ENCODE assay signal across 8 mouse cellular contexts in the genomic region with DNA sequence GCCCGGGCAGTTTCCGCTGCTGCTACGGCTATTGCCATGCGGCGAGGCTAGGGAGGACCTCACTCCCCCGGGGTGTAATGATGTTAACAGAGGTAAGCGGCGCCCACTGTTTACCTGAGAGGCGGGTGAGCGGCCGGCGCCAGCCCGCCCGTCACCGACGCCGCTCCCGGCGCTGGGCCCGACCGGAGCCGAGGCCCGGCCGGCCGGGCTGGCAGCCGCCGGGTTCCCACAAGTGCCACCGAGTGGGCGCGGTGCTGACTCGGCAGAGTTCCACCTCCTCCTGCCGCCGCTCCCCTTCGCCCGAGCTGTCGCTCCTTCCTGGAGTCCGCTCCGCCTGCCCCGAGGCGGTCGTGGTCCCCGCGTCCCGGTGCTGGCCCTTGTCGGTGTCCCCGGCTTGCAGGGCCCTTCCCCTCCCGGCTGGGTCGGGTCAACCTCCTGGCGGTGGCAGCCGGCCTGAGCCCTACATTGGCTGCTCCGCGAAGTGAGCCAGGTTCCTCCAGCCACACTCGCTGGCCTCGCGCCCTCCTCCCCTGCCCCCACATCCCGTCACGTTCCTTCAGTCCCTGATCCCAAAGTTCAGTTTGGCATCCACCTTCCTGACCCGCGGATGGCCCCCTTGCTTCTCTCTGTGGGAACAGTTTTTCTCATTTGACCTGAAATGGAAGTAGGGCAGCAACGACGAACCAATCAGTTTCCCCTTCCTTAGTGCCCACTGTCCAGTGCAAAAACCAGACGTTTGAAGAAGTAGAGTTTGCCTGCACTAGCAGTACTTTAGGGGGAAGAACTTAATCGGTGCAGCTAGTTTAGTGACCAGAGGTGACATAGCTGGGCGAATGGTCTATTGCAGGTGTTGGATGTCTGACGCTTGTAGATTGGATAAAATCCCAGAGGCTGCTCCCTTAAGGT. TPM values are rescaled to one million over a fixed set of nuclear protein-coding genes. Genes with fewer than 3 reads are reported as not detected.
DNase-seq lines count a peak whose midpoint lies in the region; ATAC-seq and TF ChIP-seq lines count a peak whose summit lies in the region.

No protein-coding gene starts in this region.

- ATAC-seq in G1E (ENCODE audit: extremely low read depth, insufficient number of reproducible peaks, low FRiP score, poor library complexity, severe bottlenecking) = peak; percentile 47
- peak; percentile 83 for ATAC-seq in forebrain, embryonic 11.5 days (replicated peaks; ENCODE audit: low FRiP score)
- ATAC-seq in heart, embryonic 15.5 days (replicated peaks; ENCODE audit: insufficient number of reproducible peaks, insufficient read depth, low FRiP score, low read depth) = peak; percentile 76
- peak; percentile 75 for ATAC-seq in lung, embryonic 16.5 days (ENCODE audit: low read depth)

- H3K9me3 ChIP-seq in G1E (replicated peaks) = no peaks in the 10 kb centered on the region
- no peaks in the 10 kb centered on the region for H3K9me3 ChIP-seq in forebrain, embryonic 11.5 days (ENCODE audit: control insufficient read depth, low read length)
- H3K9me3 ChIP-seq in heart, embryonic 15.5 days (replicated peaks) = no peaks in the 10 kb centered on the region
- H3K9me3 ChIP-seq in lung, embryonic 16.5 days (ENCODE audit: control insufficient read depth, low read length) = no peaks in the 10 kb centered on the region

- no peaks in the 10 kb centered on the region for H3K27me3 ChIP-seq in G1E (ENCODE audit: insufficient read depth, low read length)
- no peaks in the 10 kb centered on the region for H3K27me3 ChIP-seq in forebrain, embryonic 11.5 days (ENCODE audit: control insufficient read depth, insufficient read depth, low read length)
- H3K27me3 ChIP-seq in heart, embryonic 15.5 days = no peaks in the 10 kb centered on the region
- no peaks in the 10 kb centered on the region for H3K27me3 ChIP-seq in lung, embryonic 16.5 days (ENCODE audit: control insufficient read depth, insufficient read depth, low read depth, low read length)

- peak overlapping the region; percentile 80 for H3K27ac ChIP-seq in forebrain, embryonic 11.5 days (ENCODE audit: low read depth, low read length)
- peak overlapping the region; percentile 98 for H3K27ac ChIP-seq in heart, embryonic 15.5 days
- peak overlapping the region; percentile 97 for H3K27ac ChIP-seq in lung, embryonic 16.5 days (ENCODE audit: low read length)
- H3K27ac ChIP-seq in olfactory bulb, adult 2 months (ENCODE audit: insufficient read depth, low read depth, low read length) = peak overlapping the region; percentile 75; the same call in 1 of the 2 replicates

- H3K36me3 ChIP-seq in G1E (replicated peaks) = peaks cover 4% of the 10 kb centered on the region
- no peaks in the 10 kb centered on the region for H3K36me3 ChIP-seq in forebrain, embryonic 11.5 days (ENCODE audit: control insufficient read depth, insufficient read depth, low read length)
- no peaks in the 10 kb centered on the region for H3K36me3 ChIP-seq in heart, embryonic 15.5 days
- no peaks in the 10 kb centered on the region for H3K36me3 ChIP-seq in lung, embryonic 16.5 days (ENCODE audit: control insufficient read depth, insufficient read depth, low read length)

- 1% methylated on average over 61 of the region's 65 CpGs for WGBS in forebrain, embryonic 11.5 days
- under 1% methylated on average over 65 of the region's 65 CpGs for WGBS in heart, embryonic 15.5 days
- WGBS in lung, embryonic 16.5 days = under 1% methylated on average over 51 of the region's 65 CpGs
- WGBS in olfactory bulb, adult 2 months = under 1% methylated on average over 65 of the region's 65 CpGs

- peaks cover 23% of the 10 kb centered on the region for H3K4me1 ChIP-seq in G1E (ENCODE audit: insufficient read depth, low read depth, low read length)
- peaks cover 7% of the 10 kb centered on the region; the same call in 1 of the 2 replicates for H3K4me1 ChIP-seq in forebrain, embryonic 11.5 days (replicated peaks; ENCODE audit: control insufficient read depth, insufficient read depth, low read length)
- H3K4me1 ChIP-seq in heart, embryonic 15.5 days (replicated peaks) = peaks cover 23% of the 10 kb centered on the region
- peaks cover 13% of the 10 kb centered on the region for H3K4me1 ChIP-seq in lung, embryonic 16.5 days (replicated peaks; ENCODE audit: control insufficient read depth, insufficient read depth, low read length)
- 0 out of 2 replicates have a peak, but pooled peaks cover 2% of the 10 kb centered on the region for H3K4me1 ChIP-seq in olfactory bulb, adult 2 months (ENCODE audit: control insufficient read depth, insufficient read depth, low read length)

- TF ChIP-seq CTCF in G1E (IDR thresholded peaks at IDR 0.05; ENCODE audit: low read depth, low read length) = no peak
- TF ChIP-seq CTCF in olfactory bulb, adult 2 months (IDR thresholded peaks at IDR 0.05; ENCODE audit: insufficient read depth, low read depth, low read length) = no peak

- peak; percentile 53 for DNase-seq in G1E (ENCODE audit: low spot score)
- peak; percentile 35 for DNase-seq in c-Kit-positive CD71-positive TER-119-positive erythroid progenitor cells, embryonic 14.5 days (ENCODE audit: low spot score)
- DNase-seq in forebrain, embryonic 11.5 days (ENCODE audit: low spot score) = peak; percentile 83
- DNase-seq in kidney, postnatal 14 days = peak; percentile 77
- DNase-seq in thymus, postnatal 10 days (ENCODE audit: low spot score in 2 of 2) = peak; percentile 49 to 56

- H3K4me3 ChIP-seq in G1E (ENCODE audit: low read depth, low read length) = peak overlapping the region; percentile 97
- peak overlapping the region; percentile 88 for H3K4me3 ChIP-seq in forebrain, embryonic 11.5 days (ENCODE audit: low read depth, low read length)
- H3K4me3 ChIP-seq in heart, embryonic 15.5 days = peak overlapping the region; percentile 96
- peak overlapping the region; percentile 95 for H3K4me3 ChIP-seq in lung, embryonic 16.5 days (ENCODE audit: low read length)
- peak overlapping the region; percentile 72 for H3K4me3 ChIP-seq in olfactory bulb, adult 2 months (ENCODE audit: insufficient read depth, low read depth, low read length)

- H3K4me2 ChIP-seq in forebrain, embryonic 11.5 days (ENCODE audit: low read depth, low read length, severe bottlenecking) = peak overlapping the region; percentile 81
- H3K4me2 ChIP-seq in heart, embryonic 15.5 days = peak overlapping the region; percentile 79
- H3K4me2 ChIP-seq in lung, embryonic 16.5 days (ENCODE audit: low read depth, low read length) = peak overlapping the region; percentile 78

- H3K9ac ChIP-seq in forebrain, embryonic 11.5 days (ENCODE audit: low read length) = peak overlapping the region; percentile 90
- peak overlapping the region; percentile 93 for H3K9ac ChIP-seq in heart, embryonic 15.5 days
- H3K9ac ChIP-seq in lung, embryonic 16.5 days (ENCODE audit: low read length) = peak overlapping the region; percentile 95

- no peak for TF ChIP-seq POLR2A in olfactory bulb, adult 2 months (IDR thresholded peaks at IDR 0.05; ENCODE audit: insufficient read depth, low read depth, low read length)

RNA-seq across cellular contexts. Expression of gene Snx13, which starts 0.6 kb away (rescaled TPM):
- total RNA-seq in G1E (2014; fragmentation: Nextera tagmentation) (23.3 and 25.1 TPM in 2 replicates), G1E (2017) (34.2 and 49.8 TPM in 2 replicates)
- 7.7 and 11.4 TPM in 2 replicates for polyA plus RNA-seq in G1E (2012)
- 19.2 and 24.4 TPM in 2 replicates for polyA plus RNA-seq in forebrain, embryonic 11.5 days (2014; fragmentation: Nextera tagmentation; extraction: Ambion mirVana)
- polyA plus RNA-seq in heart, embryonic 15.5 days (2015; fragmentation: Nextera tagmentation; extraction: Ambion mirVana) = 29.2 and 33.6 TPM in 2 replicates
- 28.2 and 29.0 TPM in 2 replicates for polyA plus RNA-seq in lung, embryonic 16.5 days (2015; fragmentation: Nextera tagmentation; extraction: Ambion mirVana)
- not detected in 2 replicates for polyA plus RNA-seq in olfactory bulb, adult 2 months (2012; ENCODE audit: insufficient read depth, insufficient read length, low replicate concordance, missing spikeins)

Comparison
In these comparisons a context has a peak if more than half of its experiments do, and no peak if none do; other contexts are left out.
1. Peak in every context shown above with its lines: DNase-seq, ATAC-seq, H3K4me3 ChIP-seq and H3K27ac ChIP-seq.